Mouse (Mus musculus): ENCODE measurements around the gene Cln3. TPM values are rescaled to one million over a fixed set of nuclear protein-coding genes. Genes with fewer than 3 reads are reported as not detected.

The Cln3 gene
- total RNA-seq, 2 experiments from 2014 or later, result 20.4 to 21.5 TPM

GRCm38 (mm10) chr7:126598919-126599318, 13.3 kb upstream of the Cln3 start:
- intact Hi-C loops (cut with DNase I), result no loop called here
- no peak for DNase-seq (ENCODE audit: low spot score in 2 of 2)

DNA sequence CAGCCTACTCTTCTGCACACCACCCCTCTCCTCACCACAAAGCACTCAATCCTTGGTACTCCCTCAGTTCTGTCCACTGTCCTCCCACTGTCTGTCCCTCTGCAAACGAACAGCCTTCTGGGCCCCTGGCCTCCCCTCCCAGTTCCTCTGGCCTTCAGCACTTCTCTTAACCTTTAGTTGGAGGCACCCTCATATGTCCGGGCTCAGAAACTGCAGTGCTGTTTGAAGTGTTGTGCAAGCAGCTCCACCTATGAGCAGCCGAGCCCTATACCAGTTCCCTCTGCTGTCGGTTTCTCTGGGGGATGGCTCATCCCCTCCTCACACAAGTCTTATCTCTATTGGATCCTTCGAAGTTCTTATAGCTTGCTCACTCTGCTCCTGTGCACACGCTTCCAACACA, 10.8 kb upstream of the Cln3 start:
- intact Hi-C loops (cut with DNase I), result no loop called here
- no peak for DNase-seq (ENCODE audit: low spot score in 2 of 2)

GRCm38 (mm10) chr7:126595890-126596289, 10.3 kb upstream of the Cln3 start:
- no peak for DNase-seq (ENCODE audit: low spot score in 2 of 2)
- intact Hi-C loops (cut with DNase I), result no loop called here

GRCm38 (mm10) chr7:126594862-126595561, 9.4 kb upstream of the Cln3 start, which contains the start of gene Il27:
Il27 (minus strand) TSS chr7:126594941.
- DNase-seq (ENCODE audit: low spot score in 2 of 2), result no peak
- intact Hi-C loops (cut with DNase I), result no loop called here

- DNase-seq (ENCODE audit: low spot score in 2 of 2), result peak; percentile 54
- intact Hi-C loops (cut with DNase I), result loop anchor here (2.0 kb wide), 1 partner anchor 49 kb away; no protein-coding TSS in a partner anchor
These were observed 2.2 kb upstream of the Cln3 start for GRCm38 (mm10) chr7:126587779-126588178.

DNA sequence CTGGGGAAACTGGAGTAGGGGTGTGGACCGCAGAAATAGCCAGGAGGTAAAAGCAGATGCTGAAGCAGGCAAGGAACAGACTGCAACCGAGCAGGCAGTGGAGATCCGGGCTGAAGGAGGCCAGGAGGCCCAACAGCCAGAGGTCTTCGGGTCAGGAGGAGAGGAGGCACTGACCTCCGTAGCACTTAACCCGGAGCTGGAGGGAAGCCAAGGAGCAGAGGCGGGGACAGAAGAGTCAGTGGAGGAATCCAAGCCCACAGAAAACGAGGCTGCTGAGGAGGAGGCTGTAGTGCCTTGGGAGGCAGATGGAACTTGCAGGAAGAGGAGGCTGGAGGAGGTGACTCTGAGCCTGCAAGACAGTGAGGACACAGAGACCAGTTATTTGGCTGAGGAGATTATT, 1.2 kb upstream of the Cln3 start:
- intact Hi-C loops (cut with DNase I), result loop anchor here (2.0 kb wide), 1 partner anchor 50 kb away; no protein-coding TSS in a partner anchor
- DNase-seq (ENCODE audit: low spot score in 2 of 2), result no peak

- intact Hi-C loops (cut with DNase I), result loop anchor here (5.0 kb wide), 1 partner anchor 108 kb away; no protein-coding TSS in a partner anchor
- no peak for DNase-seq (ENCODE audit: low spot score in 2 of 2)
These were observed 1.1 kb downstream of the Cln3 start, which contains the start of gene Apobr for GRCm38 (mm10) chr7:126584506-126584977. Apobr (plus strand) TSS chr7:126584942.

- intact Hi-C loops (cut with DNase I), result loop anchor here (5.0 kb wide), 1 partner anchor 109 kb away; no protein-coding TSS in a partner anchor
These were observed 1.9 kb downstream of the Cln3 start for GRCm38 (mm10) chr7:126583761-126584160.

GRCm38 (mm10) chr7:126583251-126583709, 2.3 kb downstream of the Cln3 start:
- intact Hi-C loops (cut with DNase I), result loop anchor here (5.0 kb wide), 1 partner anchor 109 kb away; no protein-coding TSS in a partner anchor
- peak; percentile 88 to 94 for DNase-seq (ENCODE audit: low spot score in 2 of 2)

More at GRCm38 (mm10) chr7:126583761-126584160, 1.9 kb downstream of the Cln3 start:
- no peak for DNase-seq (ENCODE audit: low spot score in 2 of 2)

DNA sequence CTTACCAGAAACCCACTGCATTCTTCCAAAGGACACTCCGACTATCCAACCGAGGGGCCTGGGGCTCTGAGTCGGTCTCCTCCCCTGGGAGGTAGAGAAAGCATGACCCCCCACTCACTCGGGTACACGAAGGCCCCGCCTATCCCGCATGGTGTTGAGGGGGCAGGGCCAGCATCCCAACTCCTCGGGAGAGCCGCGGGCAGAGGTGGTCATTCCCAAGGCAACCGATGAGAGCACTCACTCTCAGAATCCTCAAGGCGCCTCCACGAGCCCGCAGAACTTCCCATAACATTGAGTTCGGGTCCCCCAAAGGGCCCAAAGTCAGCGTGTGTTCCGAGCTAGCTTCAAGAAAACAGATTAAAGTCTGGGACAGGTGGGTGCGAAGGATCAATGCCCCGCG, 2.9 kb downstream of the Cln3 start:
- peak in 1 of 2 experiments; percentile 22 for DNase-seq (ENCODE audit: low spot score in 2 of 2)
- intact Hi-C loops (cut with DNase I), result loop anchor here (5.0 kb wide), 1 partner anchor 110 kb away; no protein-coding TSS in a partner anchor

DNA sequence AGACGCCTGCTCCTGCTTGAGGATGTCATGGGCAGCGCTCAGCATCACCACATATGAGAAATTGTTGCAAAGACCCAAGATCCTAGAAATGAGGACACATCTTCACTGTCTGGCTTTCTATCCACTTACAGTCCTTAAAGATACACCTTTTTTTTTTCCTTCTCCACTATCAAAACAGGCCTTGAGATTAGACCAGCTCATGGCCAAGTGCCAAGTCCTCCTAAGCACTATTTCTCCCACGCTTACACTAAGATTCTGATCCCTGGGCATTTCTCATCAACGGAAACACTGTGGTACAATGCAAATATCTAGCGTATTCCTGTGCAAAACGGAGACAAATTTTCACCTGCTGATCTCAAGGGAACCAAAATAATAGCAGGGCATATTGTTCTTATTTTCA, 4.0 kb downstream of the Cln3 start:
- no peak for DNase-seq (ENCODE audit: low spot score in 2 of 2)
- intact Hi-C loops (cut with DNase I), result loop anchor here (5.0 kb wide), 1 partner anchor 111 kb away; no protein-coding TSS in a partner anchor

- DNase-seq (ENCODE audit: low spot score in 2 of 2), result peak in 1 of 2 experiments; percentile 50
- intact Hi-C loops (cut with DNase I), result no loop called here
These were observed 6.4 kb downstream of the Cln3 start for GRCm38 (mm10) chr7:126579172-126579571.

DNA sequence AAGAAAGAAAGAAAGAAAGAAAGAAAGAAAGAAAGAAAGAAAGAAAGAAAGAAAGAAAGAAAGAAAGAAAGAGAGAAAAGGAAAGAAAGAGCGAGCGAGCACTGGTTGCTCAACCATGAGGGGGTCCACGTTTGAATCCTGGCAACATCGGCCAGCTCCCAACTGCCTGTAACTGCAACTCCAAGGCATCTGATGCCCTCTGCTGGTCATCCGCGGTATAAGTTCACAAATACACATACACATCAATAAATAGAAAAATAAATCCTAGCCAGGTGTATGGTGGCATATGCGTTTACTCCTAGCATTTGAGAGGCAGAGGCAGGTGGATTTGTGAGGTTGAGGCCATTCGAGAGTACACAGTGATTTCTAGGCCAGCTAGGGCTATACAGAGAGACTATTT, 8.7 kb downstream of the Cln3 start:
- intact Hi-C loops (cut with DNase I), result no loop called here

GRCm38 (mm10) chr7:126566094-126566765, 19.4 kb downstream of the Cln3 start, which contains the start of gene Eif3c:
Eif3c (minus strand) TSS chr7:126566411.
- peak; percentile 87 to 93 for DNase-seq (ENCODE audit: low spot score in 2 of 2)
- intact Hi-C loops (cut with DNase I), result loop anchor here (5.0 kb wide), 1 partner anchor 131 kb away; the partner anchor contains the start of genes Bola2 and Slx1b

More for the DNA sequence above, 8.7 kb downstream of the Cln3 start:
- peak; percentile 48 to 63 for DNase-seq (ENCODE audit: low spot score in 2 of 2)

- no peak for DNase-seq (ENCODE audit: low spot score in 2 of 2)
- intact Hi-C loops (cut with DNase I), result loop anchor here (5.0 kb wide), 1 partner anchor 132 kb away; the partner anchor contains the start of genes Bola2 and Slx1b
These were observed 19.9 kb downstream of the Cln3 start for GRCm38 (mm10) chr7:126565693-126566092.

GRCm38 (mm10) chr7:126556635-126557034, 29.0 kb downstream of the Cln3 start:
- DNase-seq (ENCODE audit: low spot score in 2 of 2), result no peak
- intact Hi-C loops (cut with DNase I), result loop anchor here (5.0 kb wide), 1 partner anchor 64 kb away; no protein-coding TSS in a partner anchor

DNA sequence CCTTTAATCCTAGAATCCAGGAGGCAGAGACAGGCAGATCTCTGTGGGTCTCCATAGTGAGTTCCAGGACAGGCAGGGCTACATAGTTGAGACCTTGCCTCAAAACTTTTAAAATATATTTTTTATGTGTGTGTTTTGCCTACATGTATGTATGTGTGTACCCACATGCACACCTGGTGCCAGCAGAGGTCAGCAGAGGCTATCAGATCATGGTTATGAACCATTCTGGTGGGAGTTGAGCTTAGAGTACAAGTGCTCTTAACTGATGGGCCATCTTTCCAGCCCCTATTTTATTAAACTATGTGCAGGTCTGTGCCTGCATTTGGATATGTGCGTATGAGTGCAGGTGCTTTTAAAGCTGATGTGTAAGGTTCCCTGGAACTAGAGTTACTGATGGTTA, 30.8 kb downstream of the Cln3 start:
- no peak for DNase-seq (ENCODE audit: low spot score in 2 of 2)
- intact Hi-C loops (cut with DNase I), result loop anchor here (5.0 kb wide), 1 partner anchor 62 kb away; no protein-coding TSS in a partner anchor

GRCm38 (mm10) chr7:126545631-126546030, 40.0 kb downstream of the Cln3 start:
- intact Hi-C loops (cut with DNase I), result no loop called here
- no peak for DNase-seq (ENCODE audit: low spot score in 2 of 2)

DNA sequence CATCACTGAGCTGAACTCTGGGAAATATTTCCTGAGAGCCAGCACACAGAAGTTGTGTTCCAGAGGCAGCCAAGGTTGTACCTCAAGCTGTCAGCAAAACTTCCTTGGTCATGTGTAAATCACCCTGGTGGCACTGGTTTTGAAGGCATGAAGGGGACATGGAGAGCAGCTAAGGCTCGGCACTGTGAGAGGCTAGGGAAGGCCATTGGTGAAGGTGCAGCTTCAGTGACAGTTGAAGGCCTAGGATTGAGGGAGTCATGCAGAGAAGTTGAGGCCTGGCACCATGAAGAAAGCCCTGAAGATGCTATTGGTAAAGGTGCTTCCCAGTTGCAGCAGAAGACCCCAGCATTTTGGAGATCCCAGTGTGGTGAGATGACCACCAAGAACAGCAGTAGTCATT, 44.0 kb downstream of the Cln3 start:
- no peak for DNase-seq (ENCODE audit: low spot score in 2 of 2)
- intact Hi-C loops (cut with DNase I), result no loop called here
